Mouse (Mus musculus) embryonic facial prominence, embryonic 10.5 days (tissue): ENCODE data around the gene Gm20683. TPM values are rescaled to one million over a fixed set of nuclear protein-coding genes. Genes with fewer than 3 reads are reported as not detected.

ENCODE experiments used
- DNase-seq: peaks from one replicate; pipeline ENCODE4 v3.0.0-alpha.2; 2017; ENCODE audit warnings: low spot score
- H3K27ac ChIP-seq: fragments of 300-500 bp; sonication (generic); replicated peaks from 2 replicates; pipeline ENCODE4 v1.5.1; 2016; ENCODE audit warnings: mild to moderate bottlenecking
- H3K27me3 ChIP-seq: fragments of 300-500 bp; sonication (generic); replicated peaks from 2 replicates; pipeline ENCODE4 v1.6.1; 2016; ENCODE audit warnings: low read depth, mild to moderate bottlenecking; ENCODE audit not compliant: poor library complexity, severe bottlenecking
- H3K36me3 ChIP-seq: fragments of 300-500 bp; sonication (generic); replicated peaks from 2 replicates; pipeline ENCODE4 v1.6.1; 2016; ENCODE audit warnings: mild to moderate bottlenecking, moderate library complexity
- H3K4me1 ChIP-seq: fragments of 300-500 bp; sonication (generic); 2 replicates; pipeline ENCODE4 v1.6.1; 2016
- H3K4me3 ChIP-seq: fragments of 300-500 bp; sonication (generic); 2 replicates; pipeline ENCODE4 v1.5.1; 2016; ENCODE audit warnings: mild to moderate bottlenecking, moderate library complexity
- H3K9me3 ChIP-seq: fragments of 300-500 bp; sonication (generic); 2 replicates; pipeline ENCODE4 v1.6.1; 2016; ENCODE audit warnings: mild to moderate bottlenecking
- WGBS: fragments of 180-500 bp; shearing (Covaris S2); methylation state at CpG from one replicate; pipeline ENCODE4 v1.1.7; 2016; 5-methylcytosine and 5-hydroxymethylcytosine counted together
- polyA plus RNA-seq: library from polyadenylated mRNA; unstranded; fragments of >200 nt; fragmentation: Nextera tagmentation; extraction: Ambion mirVana; gene quantifications from 2 replicates; pipeline ENCODE4 v1.2.1, GENCODE M21; 2016

The Gm20683 gene
- polyA plus RNA-seq, 1 experiment from 2014 or later, result 1.4 TPM

GRCm38 (mm10) chr17:25835301-25835700 lies 6.3 kb downstream of the Gm20683 start:
- Histone ChIP-seq H3K4me1 (peaks cover 69% of the 10 kb centered on the region), H3K36me3 (peaks cover 70% of the 10 kb centered on the region), H3K27me3 (no peaks in the 10 kb centered on the region), H3K27ac (no peak overlapping the region), H3K4me3 (peak overlapping the region; percentile 81), H3K9me3 (no peaks in the 10 kb centered on the region)
- DNase-seq, result no peak
- WGBS, result 96% methylated on average over 7 of the region's 7 CpGs

GRCm38 (mm10) chr17:25834595-25835222 lies 6.9 kb downstream of the Gm20683 start:
- peaks cover 70% of the 10 kb centered on the region for H3K36me3 ChIP-seq
- peaks cover 75% of the 10 kb centered on the region for H3K4me1 ChIP-seq
- H3K27ac ChIP-seq, result peak overlapping the region; percentile 95
- no peak for DNase-seq
- peak overlapping the region; percentile 81 for H3K4me3 ChIP-seq
- H3K9me3 ChIP-seq, result no peaks in the 10 kb centered on the region
- no peaks in the 10 kb centered on the region for H3K27me3 ChIP-seq
- WGBS, result 86% methylated on average over 12 of the region's 12 CpGs

- Histone ChIP-seq H3K36me3 (peaks cover 67% of the 10 kb centered on the region), H3K4me3 (peak overlapping the region; percentile 81), H3K4me1 (peaks cover 81% of the 10 kb centered on the region), H3K27ac (peak overlapping the region; percentile 95), H3K9me3 (no peaks in the 10 kb centered on the region), H3K27me3 (no peaks in the 10 kb centered on the region)
- 55% methylated on average over 6 of the region's 6 CpGs for WGBS
- DNase-seq, result no peak
Observed at GRCm38 (mm10) chr17:25833961-25834594, 7.5 kb downstream of the Gm20683 start.

- Histone ChIP-seq H3K27ac (peak within 1 kb of the TSS; percentile 95), H3K4me3 (peak within 1 kb of the TSS; percentile 81), H3K27me3 (no peaks in the 10 kb centered on the region), H3K4me1 (peaks cover 85% of the 10 kb centered on the region), H3K9me3 (no peaks in the 10 kb centered on the region), H3K36me3 (peaks cover 60% of the 10 kb centered on the region)
- under 1% methylated on average over 24 of the region's 24 CpGs for WGBS
- peak; percentile 90 for DNase-seq
Observed at GRCm38 (mm10) chr17:25833291-25833663, 8.3 kb downstream of the Gm20683 start, which contains the start of gene Stub1. TSS of gene Stub1 (minus strand) at chr17:25833404.

GRCm38 (mm10) chr17:25832436-25833290 lies 8.9 kb downstream of the Gm20683 start:
- DNase-seq, result peak; percentile 99
- Histone ChIP-seq H3K4me1 (peaks cover 85% of the 10 kb centered on the region), H3K36me3 (peaks cover 60% of the 10 kb centered on the region), H3K27me3 (no peaks in the 10 kb centered on the region), H3K4me3 (peak overlapping the region; percentile 81), H3K27ac (peak overlapping the region; percentile 95), H3K9me3 (no peaks in the 10 kb centered on the region)
- under 1% methylated on average over 77 of the region's 77 CpGs for WGBS

GRCm38 (mm10) chr17:25831451-25832281 lies 9.9 kb downstream of the Gm20683 start:
- peak overlapping the region; percentile 81 for H3K4me3 ChIP-seq
- no peaks in the 10 kb centered on the region for H3K9me3 ChIP-seq
- H3K27me3 ChIP-seq, result no peaks in the 10 kb centered on the region
- peak overlapping the region; percentile 95 for H3K27ac ChIP-seq
- DNase-seq, result peak; percentile 26
- 67% methylated on average over 21 of the region's 21 CpGs for WGBS
- peaks cover 85% of the 10 kb centered on the region for H3K4me1 ChIP-seq
- H3K36me3 ChIP-seq, result peaks cover 63% of the 10 kb centered on the region

GRCm38 (mm10) chr17:25830806-25831431 lies 10.6 kb downstream of the Gm20683 start:
- Histone ChIP-seq H3K36me3 (peaks cover 66% of the 10 kb centered on the region), H3K4me1 (peaks cover 80% of the 10 kb centered on the region), H3K27me3 (no peaks in the 10 kb centered on the region), H3K9me3 (no peaks in the 10 kb centered on the region), H3K27ac (0 out of 2 replicates have a peak overlapping the region, but pooled peaks have one; percentile 11), H3K4me3 (peak overlapping the region; percentile 81)
- WGBS, result 87% methylated on average over 14 of the region's 14 CpGs
- no peak for DNase-seq

- Histone ChIP-seq H3K27me3 (no peaks in the 10 kb centered on the region), H3K4me3 (peak overlapping the region; percentile 81), H3K27ac (0 out of 2 replicates have a peak overlapping the region, but pooled peaks have one; percentile 11), H3K36me3 (peaks cover 66% of the 10 kb centered on the region), H3K4me1 (peaks cover 78% of the 10 kb centered on the region), H3K9me3 (no peaks in the 10 kb centered on the region)
- WGBS, result 87% methylated on average over 4 of the region's 4 CpGs
- DNase-seq, result no peak
Observed at GRCm38 (mm10) chr17:25830200-25830753, 11.3 kb downstream of the Gm20683 start.

GRCm38 (mm10) chr17:25829558-25830017 lies 12.0 kb downstream of the Gm20683 start:
- H3K9me3 ChIP-seq, result no peaks in the 10 kb centered on the region
- WGBS, result 42% methylated on average over 8 of the region's 8 CpGs
- H3K36me3 ChIP-seq, result peaks cover 62% of the 10 kb centered on the region
- peak overlapping the region; percentile 87 for H3K27ac ChIP-seq
- peaks cover 78% of the 10 kb centered on the region for H3K4me1 ChIP-seq
- DNase-seq, result peak; percentile 29
- peak overlapping the region; percentile 81 for H3K4me3 ChIP-seq
- no peaks in the 10 kb centered on the region for H3K27me3 ChIP-seq

GRCm38 (mm10) chr17:25828712-25829557 lies 12.6 kb downstream of the Gm20683 start, which contains the start of gene Jmjd8:
TSS of gene Jmjd8 (plus strand) at chr17:25828867.
- peak; percentile 86 for DNase-seq
- peak within 1 kb of the TSS; percentile 81 for H3K4me3 ChIP-seq
- no peaks in the 10 kb centered on the region for H3K27me3 ChIP-seq
- H3K4me1 ChIP-seq, result peaks cover 78% of the 10 kb centered on the region
- no peaks in the 10 kb centered on the region for H3K9me3 ChIP-seq
- H3K27ac ChIP-seq, result peak within 1 kb of the TSS; percentile 87
- WGBS, result 1% methylated on average over 32 of the region's 32 CpGs
- H3K36me3 ChIP-seq, result peaks cover 59% of the 10 kb centered on the region
